Mouse (Mus musculus) bone marrow, adult 2 months (tissue): Measurements from ENCODE around the gene Fubp1. TPM values are rescaled to one million over a fixed set of nuclear protein-coding genes. Genes with fewer than 3 reads are reported as not detected.

Experiments
- H3K27ac ChIP-seq: fragments of 200-500 bp; 2 replicates; pipeline ENCODE4 v1.5.1; 2012; ENCODE audit warnings: low read depth, mild to moderate bottlenecking, control low read depth, inconsistent platforms, low read length; ENCODE audit not compliant: control insufficient read depth, poor library complexity, insufficient read depth
- H3K4me1 ChIP-seq: fragments of 200-500 bp; 2 replicates; pipeline ENCODE4 v1.6.1; 2011; ENCODE audit warnings: low read length; ENCODE audit not compliant: control insufficient read depth, insufficient read depth
- H3K4me3 ChIP-seq: fragments of 200-500 bp; replicated peaks from 2 replicates; pipeline ENCODE3; 2011; ENCODE audit warnings: mild to moderate bottlenecking, low read depth, low read length, control low read depth; ENCODE audit not compliant: control insufficient read depth
- CTCF ChIP-seq: fragments of 200-500 bp; IDR thresholded peaks from 2 replicates; pipeline ENCODE4 v1.5.1; 2011; ENCODE audit warnings: low read length, control low read depth; ENCODE audit not compliant: control insufficient read depth, insufficient read depth
- POLR2A ChIP-seq: fragments of 200-500 bp; IDR thresholded peaks from 2 replicates; pipeline ENCODE4 v1.6.1; 2011; ENCODE audit warnings: low read depth, mild to moderate bottlenecking, control low read depth, low read length, borderline replicate concordance; ENCODE audit not compliant: control insufficient read depth
- WGBS: fragments of 180-500 bp; shearing (Covaris S2); methylation state at CpG from one replicate; pipeline ENCODE4 v1.1.7; 2018; 5-methylcytosine and 5-hydroxymethylcytosine counted together
- polyA plus RNA-seq: library from polyadenylated mRNA; stranded (reverse); fragments of >200 nt; gene quantifications from 2 replicates; pipeline ENCODE4 v1.2.4, GENCODE M21; 2011; ENCODE audit warnings: low replicate concordance; ENCODE audit not compliant: missing spikeins, insufficient read depth, insufficient read length

Gene Fubp1
- polyA plus RNA-seq, 1 experiment: 78.2 TPM

- H3K27ac ChIP-seq: no peak overlapping the region
- no peak overlapping the region for H3K4me3 ChIP-seq
- 69% methylated on average over 1 of the region's 1 CpGs for WGBS
- no peaks in the 10 kb centered on the region; the same call in 1 of the 2 replicates for H3K4me1 ChIP-seq
- no peak for TF ChIP-seq POLR2A
- TF ChIP-seq CTCF: no peak
Observed at GRCm38 (mm10) chr3:152235238-152235637, 25.0 kb downstream of the Fubp1 start.

GRCm38 (mm10) chr3:152235805-152236204, 25.6 kb downstream of the Fubp1 start:
- H3K4me3 ChIP-seq: no peak overlapping the region
- H3K27ac ChIP-seq: no peak overlapping the region
- 95% methylated on average over 1 of the region's 1 CpGs for WGBS
- no peaks in the 10 kb centered on the region; the same call in 1 of the 2 replicates for H3K4me1 ChIP-seq
- TF ChIP-seq POLR2A (no peak), CTCF (no peak)

DNA sequence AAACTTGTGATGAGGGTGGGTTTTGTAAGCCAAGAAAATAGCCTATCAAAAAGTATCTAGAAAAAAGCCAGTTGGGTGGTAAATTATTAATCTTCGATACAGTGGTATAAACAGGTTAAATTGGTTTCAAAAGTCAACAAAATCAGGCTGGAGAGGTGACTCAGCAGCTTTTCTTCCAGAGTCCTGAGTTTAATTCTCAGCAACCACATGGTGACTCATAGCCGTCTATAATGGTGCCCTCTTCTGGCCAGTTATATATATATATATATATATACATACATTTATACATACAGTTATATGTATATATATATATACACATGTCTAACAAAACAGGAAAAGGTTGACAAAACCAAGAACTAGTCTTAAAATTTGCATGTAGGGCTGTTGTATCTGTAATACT, 28.6 kb downstream of the Fubp1 start:
- WGBS: 17% methylated on average over 2 of the region's 2 CpGs
- no peaks in the 10 kb centered on the region; the same call in 1 of the 2 replicates for H3K4me1 ChIP-seq
- TF ChIP-seq CTCF (no peak), POLR2A (no peak)
- no peak overlapping the region for H3K4me3 ChIP-seq
- H3K27ac ChIP-seq: no peak overlapping the region

- 88% methylated on average over 1 of the region's 1 CpGs for WGBS
- H3K27ac ChIP-seq: no peak overlapping the region
- no peak overlapping the region for H3K4me3 ChIP-seq
- H3K4me1 ChIP-seq: no peaks in the 10 kb centered on the region
- no peak for TF ChIP-seq CTCF
- TF ChIP-seq POLR2A: no peak
Observed at GRCm38 (mm10) chr3:152239592-152239991, 29.4 kb downstream of the Fubp1 start.

GRCm38 (mm10) chr3:152241098-152241497, 30.9 kb downstream of the Fubp1 start:
- Histone ChIP-seq H3K27ac (no peak overlapping the region), H3K4me1 (no peaks in the 10 kb centered on the region), H3K4me3 (no peak overlapping the region)
- TF ChIP-seq CTCF (no peak), POLR2A (no peak)
- WGBS: 88% methylated on average over 3 of the region's 3 CpGs

DNA sequence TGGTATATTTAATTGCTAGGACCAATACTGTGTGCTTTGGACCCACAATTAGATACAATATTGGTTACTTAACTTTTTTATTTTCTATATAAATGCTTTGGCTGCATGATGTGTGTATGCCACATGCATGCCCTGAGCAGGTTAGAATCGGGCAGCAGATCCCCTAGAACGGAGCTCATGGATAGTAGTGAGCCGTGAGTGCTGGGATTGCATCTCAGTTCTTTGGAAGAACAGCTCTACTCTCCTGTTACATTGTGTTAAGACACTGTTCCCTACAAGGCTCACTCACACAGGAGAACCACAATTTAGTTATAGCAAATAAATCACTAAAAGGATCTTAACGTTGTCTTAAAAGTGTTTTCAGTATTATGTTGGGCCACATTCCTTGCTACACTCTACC, 33.1 kb downstream of the Fubp1 start:
- TF ChIP-seq CTCF (no peak), POLR2A (no peak)
- H3K4me3 ChIP-seq: no peak overlapping the region
- H3K4me1 ChIP-seq: no peaks in the 10 kb centered on the region
- 79% methylated on average over 4 of the region's 4 CpGs for WGBS
- H3K27ac ChIP-seq: no peak overlapping the region

DNA sequence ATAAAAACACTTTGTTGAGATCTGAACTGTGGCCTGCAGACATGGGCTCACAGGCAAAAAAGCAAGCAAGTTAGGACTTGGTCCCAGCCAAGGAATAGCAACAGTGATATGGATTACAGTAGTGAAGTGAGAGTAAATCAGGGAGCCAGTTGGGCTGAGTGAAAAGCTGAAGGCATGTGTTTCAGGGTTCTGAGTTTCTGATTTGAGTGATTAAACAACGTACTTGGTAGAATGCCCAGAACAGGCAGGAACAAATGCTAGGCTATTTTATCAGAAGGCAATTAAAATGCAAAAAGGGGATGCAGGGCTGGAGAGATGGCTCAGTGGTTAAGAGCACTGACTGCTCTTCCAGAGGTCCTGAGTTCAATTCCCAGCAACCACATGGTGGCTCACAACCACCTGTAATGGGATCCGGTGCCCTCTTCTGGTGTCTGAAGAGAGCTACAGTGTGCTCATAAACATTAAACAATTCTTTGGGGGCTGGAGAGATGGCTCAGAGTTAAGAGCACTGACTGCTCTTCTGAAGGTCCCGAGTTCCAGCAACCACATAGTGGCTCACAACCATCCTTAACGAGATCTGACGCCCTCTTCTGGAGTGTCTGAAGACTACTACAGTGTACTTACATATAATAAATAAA, 35.2 kb downstream of the Fubp1 start:
- H3K4me3 ChIP-seq: no peak overlapping the region
- H3K4me1 ChIP-seq: no peaks in the 10 kb centered on the region
- 76% methylated on average over 5 of the region's 5 CpGs for WGBS
- TF ChIP-seq POLR2A (no peak), CTCF (no peak)
- no peak overlapping the region for H3K27ac ChIP-seq

DNA sequence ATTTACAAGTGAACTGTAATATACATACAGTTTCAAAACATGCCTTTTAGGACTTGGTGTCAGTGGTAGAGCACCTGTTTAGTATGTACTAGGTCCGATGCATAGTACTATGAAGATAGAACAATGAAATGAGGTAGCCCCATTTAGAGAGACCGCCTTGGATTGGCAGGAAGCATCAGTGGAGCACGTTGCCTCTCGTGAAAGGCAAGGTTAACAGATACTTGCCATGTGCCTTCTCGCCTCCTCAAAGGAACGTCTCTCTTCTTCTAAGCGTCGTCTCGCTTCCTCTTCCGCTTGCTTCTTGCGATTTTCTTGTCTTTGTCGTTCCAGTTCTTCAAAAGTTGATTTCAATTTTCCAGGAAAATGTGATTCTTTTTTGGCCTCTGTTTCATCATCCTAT, 37.5 kb downstream of the Fubp1 start:
- 85% methylated on average over 12 of the region's 12 CpGs for WGBS
- TF ChIP-seq POLR2A: no peak
- no peak for TF ChIP-seq CTCF
- Histone ChIP-seq H3K4me3 (no peak overlapping the region), H3K4me1 (no peaks in the 10 kb centered on the region), H3K27ac (no peak overlapping the region)

GRCm38 (mm10) chr3:152250487-152250886, 40.3 kb downstream of the Fubp1 start:
- H3K4me3 ChIP-seq: no peak overlapping the region
- TF ChIP-seq POLR2A (no peak), CTCF (no peak)
- no peaks in the 10 kb centered on the region for H3K4me1 ChIP-seq
- WGBS: 84% methylated on average over 1 of the region's 1 CpGs
- no peak overlapping the region for H3K27ac ChIP-seq
